Mouse (Mus musculus): ENCODE results near the gene Dph7. TPM values are rescaled to one million over a fixed set of nuclear protein-coding genes. Genes with fewer than 3 reads are reported as not detected.

Dph7 gene
- polyA plus RNA-seq, 1 experiment from 2014 or later: 33.9 TPM

- Histone ChIP-seq H3K27me3 (ENCODE audit: low read depth, poor library complexity, severe bottlenecking) (no peaks in the 10 kb centered on the region), H3K4me1 (peaks cover 32% of the 10 kb centered on the region), H3K4me3 (0 out of 2 replicates have a peak overlapping the region, but pooled peaks have one; percentile 85), H3K9me3 (replicated peaks) (no peaks in the 10 kb centered on the region), H3K27ac (replicated peaks) (no peak overlapping the region), H3K36me3 (peaks cover 19% of the 10 kb centered on the region)
- WGBS: 89% methylated on average over 5 of the region's 5 CpGs
- DNase-seq (ENCODE audit: low spot score): no peak
These were observed 14.8 kb downstream of the Dph7 start for GRCm38 (mm10) chr2:24976960-24977359.

- no peaks in the 10 kb centered on the region for H3K4me1 ChIP-seq
- 64% methylated on average over 2 of the region's 2 CpGs for WGBS
- H3K27ac ChIP-seq (replicated peaks): no peak overlapping the region
- H3K27me3 ChIP-seq (ENCODE audit: low read depth, poor library complexity, severe bottlenecking): no peaks in the 10 kb centered on the region
- H3K36me3 ChIP-seq: 0 out of 2 replicates have a peak, but pooled peaks cover 5% of the 10 kb centered on the region
- no peaks in the 10 kb centered on the region for H3K9me3 ChIP-seq (replicated peaks)
- DNase-seq (ENCODE audit: low spot score): no peak
- H3K4me3 ChIP-seq: no peak overlapping the region
These were observed 25.6 kb downstream of the Dph7 start for GRCm38 (mm10) chr2:24987762-24988161.

GRCm38 (mm10) chr2:24995332-24995731 is 33.1 kb downstream of the Dph7 start:
- peaks cover 2% of the 10 kb centered on the region; the same call in 1 of the 2 replicates for H3K4me1 ChIP-seq
- WGBS: 91% methylated on average over 6 of the region's 6 CpGs

GRCm38 (mm10) chr2:24996471-24996870 is 34.3 kb downstream of the Dph7 start:
- Histone ChIP-seq H3K27ac (replicated peaks) (no peak overlapping the region), H3K27me3 (ENCODE audit: low read depth, poor library complexity, severe bottlenecking) (no peaks in the 10 kb centered on the region), H3K4me1 (peaks cover 5% of the 10 kb centered on the region; the same call in 1 of the 2 replicates), H3K4me3 (no peak overlapping the region), H3K9me3 (replicated peaks) (no peaks in the 10 kb centered on the region), H3K36me3 (no peaks in the 10 kb centered on the region)
- WGBS: 85% methylated on average over 2 of the region's 2 CpGs
- DNase-seq (ENCODE audit: low spot score): no peak

More at GRCm38 (mm10) chr2:24995332-24995731, 33.1 kb downstream of the Dph7 start:
- Histone ChIP-seq H3K4me3 (no peak overlapping the region), H3K9me3 (replicated peaks) (no peaks in the 10 kb centered on the region), H3K36me3 (no peaks in the 10 kb centered on the region), H3K27ac (replicated peaks) (no peak overlapping the region), H3K27me3 (ENCODE audit: low read depth, poor library complexity, severe bottlenecking) (no peaks in the 10 kb centered on the region)
- no peak for DNase-seq (ENCODE audit: low spot score)

GRCm38 (mm10) chr2:25000544-25001235 is 38.5 kb downstream of the Dph7 start:
- WGBS: 84% methylated on average over 3 of the region's 3 CpGs
- Histone ChIP-seq H3K9me3 (replicated peaks) (no peaks in the 10 kb centered on the region), H3K27me3 (ENCODE audit: low read depth, poor library complexity, severe bottlenecking) (no peaks in the 10 kb centered on the region), H3K36me3 (no peaks in the 10 kb centered on the region), H3K4me3 (no peak overlapping the region), H3K27ac (replicated peaks) (no peak overlapping the region), H3K4me1 (peaks cover 11% of the 10 kb centered on the region; the same call in 1 of the 2 replicates)
- DNase-seq (ENCODE audit: low spot score): peak; percentile 19

GRCm38 (mm10) chr2:25003946-25004786 is 42.0 kb downstream of the Dph7 start:
- WGBS: 58% methylated on average over 9 of the region's 9 CpGs
- no peaks in the 10 kb centered on the region for H3K9me3 ChIP-seq (replicated peaks)
- peak; percentile 13 for DNase-seq (ENCODE audit: low spot score)
- no peak overlapping the region for H3K4me3 ChIP-seq
- no peak overlapping the region for H3K27ac ChIP-seq (replicated peaks)
- H3K36me3 ChIP-seq: no peaks in the 10 kb centered on the region
- H3K4me1 ChIP-seq: peaks cover 11% of the 10 kb centered on the region; the same call in 1 of the 2 replicates
- H3K27me3 ChIP-seq (ENCODE audit: low read depth, poor library complexity, severe bottlenecking): no peaks in the 10 kb centered on the region

- no peak for DNase-seq (ENCODE audit: low spot score)
- Histone ChIP-seq H3K27me3 (ENCODE audit: low read depth, poor library complexity, severe bottlenecking) (no peaks in the 10 kb centered on the region), H3K27ac (replicated peaks) (no peak overlapping the region), H3K9me3 (replicated peaks) (no peaks in the 10 kb centered on the region), H3K4me3 (no peak overlapping the region), H3K36me3 (no peaks in the 10 kb centered on the region), H3K4me1 (0 out of 2 replicates have a peak, but pooled peaks cover 7% of the 10 kb centered on the region)
- 92% methylated on average over 1 of the region's 1 CpGs for WGBS
These were observed 44.6 kb downstream of the Dph7 start for GRCm38 (mm10) chr2:25006767-25007166.

GRCm38 (mm10) chr2:25008250-25008649 is 46.0 kb downstream of the Dph7 start:
- H3K36me3 ChIP-seq: no peaks in the 10 kb centered on the region
- no peak overlapping the region for H3K4me3 ChIP-seq
- no peak overlapping the region for H3K27ac ChIP-seq (replicated peaks)
- no peak for DNase-seq (ENCODE audit: low spot score)
- 0 out of 2 replicates have a peak, but pooled peaks cover 7% of the 10 kb centered on the region for H3K4me1 ChIP-seq
- no peaks in the 10 kb centered on the region for H3K9me3 ChIP-seq (replicated peaks)
- H3K27me3 ChIP-seq (ENCODE audit: low read depth, poor library complexity, severe bottlenecking): no peaks in the 10 kb centered on the region

Small RNA genes lying within 50 kb of the gene (microRNA-seq; reads per million reads assigned to microRNA genes)
- not detected for gene Gm22875

Other genes starting within 250 kb of the Dph7 start
- 1.6 and 2.5 TPM in 2 replicates for gene Cacna1b, start 199.2 kb upstream of the Dph7 start, polyA plus RNA-seq (2016; fragmentation: Nextera tagmentation; extraction: Ambion mirVana)
- gene Ehmt1, start 42.8 kb upstream of the Dph7 start, polyA plus RNA-seq (2016; fragmentation: Nextera tagmentation; extraction: Ambion mirVana): 137 and 151 TPM in 2 replicates
- 16.0 and 16.2 TPM in 2 replicates for gene Arrdc1, start 27.1 kb upstream of the Dph7 start, polyA plus RNA-seq (2016; fragmentation: Nextera tagmentation; extraction: Ambion mirVana)
- gene Zmynd19, start 12.6 kb upstream of the Dph7 start, polyA plus RNA-seq (2016; fragmentation: Nextera tagmentation; extraction: Ambion mirVana): 22.8 and 23.2 TPM in 2 replicates
- 139 and 143 TPM in 2 replicates for gene Mrpl41, start 12.7 kb downstream of the Dph7 start, polyA plus RNA-seq (2016; fragmentation: Nextera tagmentation; extraction: Ambion mirVana)
- 5.0 and 5.3 TPM in 2 replicates for gene Pnpla7, start 13.6 kb downstream of the Dph7 start, polyA plus RNA-seq (2016; fragmentation: Nextera tagmentation; extraction: Ambion mirVana)
- 66.4 and 84.9 TPM in 2 replicates for gene Nsmf, start 92.0 kb downstream of the Dph7 start, polyA plus RNA-seq (2016; fragmentation: Nextera tagmentation; extraction: Ambion mirVana)
- gene Entpd8, start 117.9 kb downstream of the Dph7 start, polyA plus RNA-seq (2016; fragmentation: Nextera tagmentation; extraction: Ambion mirVana): not detected in 2 replicates
- 0.09 TPM in 1 of 2 replicates, not detected in the other for gene Noxa1, start 132.7 kb downstream of the Dph7 start, polyA plus RNA-seq (2016; fragmentation: Nextera tagmentation; extraction: Ambion mirVana)
- gene Nrarp, start 218.4 kb downstream of the Dph7 start, polyA plus RNA-seq (2016; fragmentation: Nextera tagmentation; extraction: Ambion mirVana): 65.8 and 74.1 TPM in 2 replicates
- 1.3 and 1.9 TPM in 2 replicates for gene Tor4a, start 234.5 kb downstream of the Dph7 start, polyA plus RNA-seq (2016; fragmentation: Nextera tagmentation; extraction: Ambion mirVana)
- gene Nelfb, start 249.1 kb downstream of the Dph7 start, polyA plus RNA-seq (2016; fragmentation: Nextera tagmentation; extraction: Ambion mirVana): 131 and 140 TPM in 2 replicates

All from midbrain, embryonic 10.5 days (tissue).